Comparison of ENCODE assay signal across 27 mouse cellular contexts in genomic region chr5:51168206-51168605, GRCm38 (mm10).
DNase-seq lines count a peak whose midpoint lies in the region; ATAC-seq lines count a peak whose summit lies in the region.
"Had no signal": no experiment of that assay in that cellular context is flagged by ENCODE, and none has a peak within 500 bp of the region (broad histone marks: within the 10 kb centered on the region; RNA-seq: fewer than 3 reads in every experiment).

No protein-coding gene starts in this region.

- H3K4me2 ChIP-seq in kidney, embryonic 15.5 days: no peak overlapping the region
- no peak overlapping the region for H3K4me2 ChIP-seq in embryonic facial prominence, embryonic 11.5 days (ENCODE audit: low read depth, low read length)
- H3K4me2 ChIP-seq: embryonic facial prominence, embryonic 12.5 days; embryonic facial prominence, embryonic 15.5 days; forebrain, embryonic 15.5 days; heart, embryonic 12.5 days; heart, embryonic 15.5 days; hindbrain, embryonic 13.5 days had no signal

- H3K9me3 ChIP-seq in kidney, embryonic 15.5 days (replicated peaks): no peaks in the 10 kb centered on the region
- no peaks in the 10 kb centered on the region for H3K9me3 ChIP-seq in embryonic facial prominence, embryonic 11.5 days (replicated peaks; ENCODE audit: control insufficient read depth, low read length)
- H3K9me3 ChIP-seq: embryonic facial prominence, embryonic 12.5 days; embryonic facial prominence, embryonic 15.5 days; forebrain, embryonic 15.5 days; G1E; heart, embryonic 12.5 days; heart, embryonic 15.5 days; hindbrain, embryonic 10.5 days; hindbrain, embryonic 13.5 days had no signal

- peak; percentile 88 for ATAC-seq in kidney, embryonic 15.5 days (replicated peaks; ENCODE audit: low FRiP score)
- ATAC-seq in embryonic facial prominence, embryonic 11.5 days (replicated peaks; ENCODE audit: insufficient number of reproducible peaks, low FRiP score, low TSS enrichment, low read depth): no peak
- ATAC-seq: forebrain, embryonic 15.5 days; hindbrain, embryonic 16.5 days; inflammation-experienced regulatory T-cells, adult 6 months; Patski had no signal

- H3K4me3 ChIP-seq in kidney, embryonic 15.5 days (replicated peaks): no peak overlapping the region
- no peak overlapping the region for H3K4me3 ChIP-seq in embryonic facial prominence, embryonic 11.5 days (ENCODE audit: low read depth, low read length)
- H3K4me3 ChIP-seq: embryonic facial prominence, embryonic 12.5 days; embryonic facial prominence, embryonic 15.5 days; forebrain, embryonic 15.5 days; heart, embryonic 12.5 days; heart, embryonic 15.5 days; hindbrain, embryonic 10.5 days; hindbrain, embryonic 13.5 days had no signal

- H3K4me1 ChIP-seq in kidney, embryonic 15.5 days: peaks cover 6% of the 10 kb centered on the region
- no peaks in the 10 kb centered on the region for H3K4me1 ChIP-seq in embryonic facial prominence, embryonic 11.5 days (ENCODE audit: control insufficient read depth, insufficient read depth, low read length)
- H3K4me1 ChIP-seq: embryonic facial prominence, embryonic 12.5 days; embryonic facial prominence, embryonic 15.5 days; forebrain, embryonic 15.5 days; heart, embryonic 15.5 days; hindbrain, embryonic 10.5 days; hindbrain, embryonic 13.5 days had no signal

- peak; percentile 8 for DNase-seq in embryo, embryonic 11 days
- DNase-seq in embryo, embryonic 10 days (ENCODE audit: low spot score): no peak
- DNase-seq in kidney, postnatal 25 days: no peak
- peak; percentile 2 for DNase-seq in embryo, embryonic 11.5 days (ENCODE audit: low read depth, low spot score)
- DNase-seq in embryonic facial prominence, embryonic 11.5 days (ENCODE audit: low spot score): peak; percentile 4
- no peak for DNase-seq in left cerebral cortex, postnatal 14 days (ENCODE audit: low spot score in 2 of 2)
- DNase-seq: adrenal gland, postnatal 10 days; adrenal gland, postnatal 36 days; B cell, adult 2 months; cerebellum, adult 9-10 months; cerebellum, postnatal 14 days; gastrocnemius, postnatal 25 days; heart, postnatal 10 days; heart, postnatal 36 days had no signal

- no peaks in the 10 kb centered on the region for H3K27me3 ChIP-seq in kidney, embryonic 15.5 days
- H3K27me3 ChIP-seq in embryonic facial prominence, embryonic 11.5 days (ENCODE audit: control insufficient read depth, insufficient read depth, low read length): no peaks in the 10 kb centered on the region
- H3K27me3 ChIP-seq: CH12.LX; embryonic facial prominence, embryonic 12.5 days; embryonic facial prominence, embryonic 15.5 days; forebrain, embryonic 15.5 days; heart, embryonic 12.5 days; heart, embryonic 15.5 days; hindbrain, embryonic 13.5 days; Patski had no signal

- no peaks in the 10 kb centered on the region for H3K36me3 ChIP-seq in kidney, embryonic 15.5 days
- H3K36me3 ChIP-seq in embryonic facial prominence, embryonic 11.5 days (replicated peaks; ENCODE audit: control insufficient read depth, insufficient read depth, low read depth, low read length): no peaks in the 10 kb centered on the region
- H3K36me3 ChIP-seq: embryonic facial prominence, embryonic 12.5 days; embryonic facial prominence, embryonic 15.5 days; forebrain, embryonic 15.5 days; G1E; heart, embryonic 12.5 days; heart, embryonic 15.5 days; hindbrain, embryonic 10.5 days; hindbrain, embryonic 13.5 days had no signal

- intact Hi-C loops in left cerebral cortex, postnatal 14 days (cut with DNase I): no loop called here

- H3K9ac ChIP-seq in kidney, embryonic 15.5 days: no peak overlapping the region
- H3K9ac ChIP-seq in embryonic facial prominence, embryonic 11.5 days (replicated peaks; ENCODE audit: low read length): no peak overlapping the region
- H3K9ac ChIP-seq: embryonic facial prominence, embryonic 12.5 days; embryonic facial prominence, embryonic 15.5 days; forebrain, embryonic 15.5 days; heart, embryonic 12.5 days; heart, embryonic 15.5 days; hindbrain, embryonic 13.5 days had no signal

- peak overlapping the region; percentile 70 for H3K27ac ChIP-seq in kidney, embryonic 15.5 days
- H3K27ac ChIP-seq in embryonic facial prominence, embryonic 11.5 days (replicated peaks; ENCODE audit: low read depth, low read length): no peak overlapping the region
- H3K27ac ChIP-seq: embryonic facial prominence, embryonic 12.5 days; embryonic facial prominence, embryonic 15.5 days; forebrain, embryonic 15.5 days; heart, embryonic 15.5 days; hindbrain, embryonic 10.5 days; hindbrain, embryonic 13.5 days had no signal

- WGBS in kidney, embryonic 15.5 days: 14% methylated on average over 6 of the region's 6 CpGs
- 37% methylated on average over 6 of the region's 6 CpGs for WGBS in embryonic facial prominence, embryonic 11.5 days

Comparison
In these comparisons a context has a peak if more than half of its experiments do, and no peak if none do; other contexts are left out.
1. DNase-seq: peak in embryo, embryonic 11 days (single experiment), embryo, embryonic 11.5 days (single experiment) and embryonic facial prominence, embryonic 11.5 days (single experiment); none in embryo, embryonic 10 days (single experiment), kidney, postnatal 25 days (0 of 2) and left cerebral cortex, postnatal 14 days (0 of 2).